Mouse (Mus musculus): ENCODE measurements around the gene Asf1b. TPM values are rescaled to one million over a fixed set of nuclear protein-coding genes. Genes with fewer than 3 reads are reported as not detected.
"Not testable (repeated sequence)": the region's sequence is repeated elsewhere in the genome, so short reads cannot be mapped to it uniquely, and the experiment has no call there.

Gene Asf1b
- polyA plus RNA-seq, 1 experiment = 3.3 TPM

DNA sequence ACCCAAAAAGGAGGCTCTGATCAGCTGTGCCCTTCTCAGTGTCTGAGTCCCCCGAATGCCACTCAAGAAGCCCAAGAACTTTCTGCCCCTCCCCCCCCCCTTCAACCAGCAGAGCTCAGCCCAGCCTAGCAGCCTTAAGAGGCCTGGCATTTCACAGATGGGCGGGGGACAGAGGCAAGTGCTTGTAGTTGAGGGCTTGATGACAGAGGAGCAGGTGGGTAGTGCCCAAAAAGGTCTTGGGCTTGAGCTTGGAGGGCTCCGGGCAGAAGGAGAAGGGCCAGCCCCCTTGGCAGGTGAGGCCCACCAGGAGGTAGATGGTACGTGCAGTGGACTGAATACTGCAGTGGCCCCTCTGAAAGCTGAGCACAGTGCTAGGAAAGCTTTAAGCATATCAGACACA lies 19.2 kb downstream of the Asf1b start:
- H3K27ac ChIP-seq (replicated peaks; ENCODE audit: low read depth, low read length) = peak overlapping the region; percentile 76
- peak overlapping the region; percentile 75 for H3K4me3 ChIP-seq (ENCODE audit: insufficient read depth, low read depth, low read length)
- peaks cover 30% of the 10 kb centered on the region for H3K4me1 ChIP-seq (ENCODE audit: control insufficient read depth, insufficient read depth, insufficient read length, low read length)

DNA sequence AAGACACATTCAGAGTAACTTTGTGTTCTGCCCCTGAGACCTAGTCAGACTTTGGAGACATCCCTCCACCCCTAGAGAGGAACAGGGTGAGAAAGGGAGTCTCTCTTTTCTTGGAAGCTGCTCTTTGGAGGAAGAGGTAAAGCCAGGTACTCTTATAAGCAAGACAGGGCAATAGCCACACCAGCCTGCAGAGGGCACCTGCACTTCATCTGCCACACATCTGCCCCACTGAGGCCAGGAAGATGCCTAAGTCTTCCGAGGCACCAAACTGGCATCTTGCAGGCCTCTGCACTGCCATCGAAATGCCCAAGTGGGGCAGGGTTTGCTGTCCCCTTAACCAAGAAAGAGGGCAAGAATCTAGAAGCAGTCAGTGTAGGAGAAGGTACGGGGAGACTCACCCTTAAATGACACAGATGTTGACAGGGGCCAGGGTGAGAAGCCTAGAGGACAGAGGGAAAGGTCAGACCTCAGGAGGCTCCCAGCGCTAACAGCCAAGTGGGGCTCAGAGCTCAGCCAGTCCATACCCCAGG lies 20.9 kb downstream of the Asf1b start:
- H3K4me1 ChIP-seq (ENCODE audit: control insufficient read depth, insufficient read depth, insufficient read length, low read length) = peaks cover 33% of the 10 kb centered on the region
- peak overlapping the region; percentile 76 for H3K27ac ChIP-seq (replicated peaks; ENCODE audit: low read depth, low read length)
- H3K4me3 ChIP-seq (ENCODE audit: insufficient read depth, low read depth, low read length) = 0 out of 2 replicates have a peak overlapping the region, but pooled peaks have one; percentile 7

DNA sequence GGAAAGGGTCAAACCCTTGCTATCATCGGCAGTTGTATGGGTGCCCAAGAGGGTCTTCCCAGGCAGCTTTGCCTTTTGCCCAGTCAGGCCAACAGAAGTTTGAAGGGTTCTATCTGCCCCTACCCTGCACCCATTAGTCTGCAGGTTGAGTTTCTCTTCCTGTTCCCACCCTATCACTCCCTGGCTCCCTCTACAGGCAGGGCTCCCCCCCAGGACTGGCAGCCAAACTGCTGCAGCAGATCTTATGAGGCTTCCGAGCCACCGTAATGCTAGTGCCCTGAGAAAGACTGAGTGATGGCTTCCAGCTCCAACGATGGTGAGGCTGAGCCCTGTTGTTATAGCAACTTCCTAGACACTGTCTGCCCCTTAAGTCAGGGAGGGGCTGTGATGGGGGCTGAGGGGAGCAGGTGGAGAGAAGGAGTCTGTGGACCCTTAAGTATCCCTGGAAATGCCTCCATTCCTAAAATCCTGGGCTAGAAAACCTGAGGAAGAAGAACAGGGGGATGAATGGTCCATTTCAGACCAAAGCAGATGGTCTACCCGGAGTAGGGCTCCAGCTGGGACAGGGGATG lies 21.6 kb downstream of the Asf1b start:
- peak overlapping the region; percentile 48; the same call in 1 of the 2 replicates for H3K4me3 ChIP-seq (ENCODE audit: insufficient read depth, low read depth, low read length)
- peak overlapping the region; percentile 80 for H3K27ac ChIP-seq (replicated peaks; ENCODE audit: low read depth, low read length)
- H3K4me1 ChIP-seq (ENCODE audit: control insufficient read depth, insufficient read depth, insufficient read length, low read length) = peaks cover 29% of the 10 kb centered on the region

GRCm38 (mm10) chr8:83977646-83978045 lies 22.3 kb downstream of the Asf1b start:
- H3K27ac ChIP-seq (replicated peaks; ENCODE audit: low read depth, low read length) = peak overlapping the region; percentile 80
- peaks cover 28% of the 10 kb centered on the region for H3K4me1 ChIP-seq (ENCODE audit: control insufficient read depth, insufficient read depth, insufficient read length, low read length)
- peak overlapping the region; percentile 48 for H3K4me3 ChIP-seq (ENCODE audit: insufficient read depth, low read depth, low read length)

DNA sequence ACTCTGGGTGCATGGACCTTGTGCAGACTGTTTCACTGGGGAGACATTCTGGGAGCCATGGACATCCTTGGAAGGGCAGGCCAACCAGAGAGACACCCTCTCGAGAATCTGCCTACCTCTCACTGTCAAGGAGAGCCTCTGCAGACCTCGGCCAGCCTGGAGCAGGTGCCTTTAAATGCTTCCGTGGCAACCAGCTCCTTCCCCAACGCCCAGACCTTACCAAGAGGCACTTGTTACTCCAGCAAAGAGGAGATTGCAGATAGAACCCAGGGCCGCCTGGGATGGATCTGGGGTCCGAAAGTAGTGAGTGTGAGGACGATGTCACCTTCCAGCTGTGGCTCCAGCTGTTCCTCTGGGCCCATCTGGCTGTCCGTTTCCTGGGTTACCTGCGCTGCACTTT lies 22.9 kb downstream of the Asf1b start:
- Histone ChIP-seq H3K27ac (replicated peaks; ENCODE audit: low read depth, low read length) (peak overlapping the region; percentile 80; the same call in 1 of the 2 replicates), H3K4me1 (ENCODE audit: control insufficient read depth, insufficient read depth, insufficient read length, low read length) (peaks cover 28% of the 10 kb centered on the region), H3K4me3 (ENCODE audit: insufficient read depth, low read depth, low read length) (peak overlapping the region; percentile 48)

DNA sequence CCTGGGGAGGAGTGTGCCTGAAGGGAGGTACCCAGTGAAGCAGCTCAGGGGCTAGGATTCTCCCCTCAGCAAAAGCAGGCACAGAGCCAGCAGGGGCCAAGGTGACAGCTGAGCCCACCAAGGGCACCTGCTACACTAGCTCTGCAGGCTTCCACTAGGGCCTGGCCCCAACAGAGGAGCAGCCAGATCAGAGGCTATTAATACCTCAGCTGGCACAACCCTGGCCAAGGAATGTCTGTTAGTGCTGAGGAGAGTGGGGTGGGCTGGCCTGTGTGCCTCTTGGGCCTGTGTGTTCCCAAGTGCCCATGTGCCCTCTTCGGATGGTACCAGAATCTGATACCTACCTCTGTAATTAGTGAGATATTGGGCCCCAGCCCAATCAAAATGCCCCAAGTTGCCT lies 24.9 kb downstream of the Asf1b start:
- no peak overlapping the region for H3K27ac ChIP-seq (replicated peaks; ENCODE audit: low read depth, low read length)
- H3K4me1 ChIP-seq (ENCODE audit: control insufficient read depth, insufficient read depth, insufficient read length, low read length) = peaks cover 28% of the 10 kb centered on the region
- no peak overlapping the region for H3K4me3 ChIP-seq (ENCODE audit: insufficient read depth, low read depth, low read length)

GRCm38 (mm10) chr8:83980845-83981244 lies 25.5 kb downstream of the Asf1b start:
- Histone ChIP-seq H3K4me1 (ENCODE audit: control insufficient read depth, insufficient read depth, insufficient read length, low read length) (peaks cover 28% of the 10 kb centered on the region), H3K27ac (replicated peaks; ENCODE audit: low read depth, low read length) (no peak overlapping the region), H3K4me3 (ENCODE audit: insufficient read depth, low read depth, low read length) (no peak overlapping the region)

DNA sequence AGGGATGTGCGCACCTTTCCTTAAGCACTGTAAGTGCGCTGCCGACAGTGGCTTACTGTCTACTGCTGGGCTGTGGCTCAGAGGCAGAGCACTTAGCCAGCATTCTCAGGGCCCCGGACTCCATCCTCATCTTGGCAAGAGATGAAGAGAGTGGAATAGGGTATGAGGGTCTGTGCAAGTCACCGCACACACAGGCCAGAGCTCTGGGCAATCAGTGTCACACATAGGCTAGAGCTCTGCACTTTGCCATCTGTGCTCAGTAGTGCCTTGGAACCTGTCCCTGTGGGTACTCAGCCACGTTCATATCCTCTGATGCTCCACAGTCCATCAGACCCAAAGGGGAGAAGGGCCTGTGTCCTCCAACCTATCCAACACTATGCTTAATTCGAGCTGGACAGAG lies 26.2 kb downstream of the Asf1b start:
- Histone ChIP-seq H3K27ac (replicated peaks; ENCODE audit: low read depth, low read length) (no peak overlapping the region), H3K4me1 (ENCODE audit: control insufficient read depth, insufficient read depth, insufficient read length, low read length) (peaks cover 24% of the 10 kb centered on the region), H3K4me3 (ENCODE audit: insufficient read depth, low read depth, low read length) (no peak overlapping the region)

DNA sequence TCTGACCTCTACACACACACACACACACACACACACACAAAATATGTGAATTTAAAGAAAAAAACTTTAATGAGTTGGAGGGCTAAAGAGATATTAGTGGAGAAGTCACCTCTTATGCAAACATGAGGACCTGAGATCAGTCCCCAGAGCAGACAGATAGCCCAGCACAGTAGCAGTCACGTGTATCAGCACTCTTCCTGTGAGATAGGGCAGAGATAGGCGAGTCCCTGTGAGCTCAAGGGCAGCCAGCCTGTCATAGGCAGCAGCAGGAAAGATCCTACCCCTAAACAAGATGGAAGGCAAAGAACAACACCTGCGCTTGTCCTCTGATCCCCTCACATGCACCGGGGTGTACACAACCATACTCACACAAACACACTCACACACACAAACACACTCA lies 27.1 kb downstream of the Asf1b start:
- Histone ChIP-seq H3K27ac (replicated peaks; ENCODE audit: low read depth, low read length) (no peak overlapping the region), H3K4me3 (ENCODE audit: insufficient read depth, low read depth, low read length) (no peak overlapping the region), H3K4me1 (ENCODE audit: control insufficient read depth, insufficient read depth, insufficient read length, low read length) (peaks cover 15% of the 10 kb centered on the region)

GRCm38 (mm10) chr8:83983222-83983621 lies 27.9 kb downstream of the Asf1b start:
- not testable (repeated sequence) for H3K4me3 ChIP-seq (ENCODE audit: insufficient read depth, low read depth, low read length); H3K27ac ChIP-seq (replicated peaks; ENCODE audit: low read depth, low read length); H3K4me1 ChIP-seq (ENCODE audit: control insufficient read depth, insufficient read depth, insufficient read length, low read length)

- Histone ChIP-seq H3K27ac (replicated peaks; ENCODE audit: low read depth, low read length) (no peak overlapping the region), H3K4me1 (ENCODE audit: control insufficient read depth, insufficient read depth, insufficient read length, low read length) (no peaks in the 10 kb centered on the region), H3K4me3 (ENCODE audit: insufficient read depth, low read depth, low read length) (no peak overlapping the region)
These were observed 33.9 kb downstream of the Asf1b start for GRCm38 (mm10) chr8:83989243-83989642.

GRCm38 (mm10) chr8:83990170-83990569 lies 34.9 kb downstream of the Asf1b start:
- no peaks in the 10 kb centered on the region for H3K4me1 ChIP-seq (ENCODE audit: control insufficient read depth, insufficient read depth, insufficient read length, low read length)
- H3K4me3 ChIP-seq (ENCODE audit: insufficient read depth, low read depth, low read length) = no peak overlapping the region
- no peak overlapping the region for H3K27ac ChIP-seq (replicated peaks; ENCODE audit: low read depth, low read length)

- no peak overlapping the region for H3K4me3 ChIP-seq (ENCODE audit: insufficient read depth, low read depth, low read length)
- H3K4me1 ChIP-seq (ENCODE audit: control insufficient read depth, insufficient read depth, insufficient read length, low read length) = no peaks in the 10 kb centered on the region
- H3K27ac ChIP-seq (replicated peaks; ENCODE audit: low read depth, low read length) = no peak overlapping the region
These were observed 37.2 kb downstream of the Asf1b start for GRCm38 (mm10) chr8:83992488-83992887.

DNA sequence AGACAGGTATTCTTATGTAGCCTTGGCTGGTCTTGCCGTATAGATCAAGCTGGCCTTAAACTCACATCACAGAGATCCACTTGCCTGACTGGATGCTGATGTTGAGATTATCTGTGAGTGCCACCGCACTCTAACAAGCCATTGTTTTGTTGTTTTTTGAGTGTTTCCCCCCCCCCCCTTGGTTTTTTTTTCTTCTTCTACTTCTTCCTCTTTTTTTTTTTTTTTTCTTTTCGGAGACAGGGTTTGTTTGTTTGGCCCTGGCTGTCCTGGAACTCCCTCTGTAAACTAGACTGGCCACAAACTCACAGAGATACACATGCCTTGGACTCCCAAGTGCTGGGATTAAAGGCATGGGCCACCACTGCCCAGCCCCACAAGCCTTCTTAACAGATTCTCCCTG lies 38.7 kb downstream of the Asf1b start:
- H3K27ac ChIP-seq (replicated peaks; ENCODE audit: low read depth, low read length) = no peak overlapping the region
- no peak overlapping the region for H3K4me3 ChIP-seq (ENCODE audit: insufficient read depth, low read depth, low read length)
- 0 out of 2 replicates have a peak, but pooled peaks cover 3% of the 10 kb centered on the region for H3K4me1 ChIP-seq (ENCODE audit: control insufficient read depth, insufficient read depth, insufficient read length, low read length)

GRCm38 (mm10) chr8:83995973-83996372 lies 40.7 kb downstream of the Asf1b start:
- H3K4me3 ChIP-seq (ENCODE audit: insufficient read depth, low read depth, low read length) = peak overlapping the region; percentile 85
- H3K4me1 ChIP-seq (ENCODE audit: control insufficient read depth, insufficient read depth, insufficient read length, low read length) = 0 out of 2 replicates have a peak, but pooled peaks cover 7% of the 10 kb centered on the region
- no peak overlapping the region for H3K27ac ChIP-seq (replicated peaks; ENCODE audit: low read depth, low read length)
